Mouse (Mus musculus): Measurements from ENCODE around the gene P3h4. TPM values are rescaled to one million over a fixed set of nuclear protein-coding genes. Genes with fewer than 3 reads are reported as not detected.

P3h4 gene
- polyA plus RNA-seq, 1 experiment from 2014 or later: 40.2 TPM

DNA sequence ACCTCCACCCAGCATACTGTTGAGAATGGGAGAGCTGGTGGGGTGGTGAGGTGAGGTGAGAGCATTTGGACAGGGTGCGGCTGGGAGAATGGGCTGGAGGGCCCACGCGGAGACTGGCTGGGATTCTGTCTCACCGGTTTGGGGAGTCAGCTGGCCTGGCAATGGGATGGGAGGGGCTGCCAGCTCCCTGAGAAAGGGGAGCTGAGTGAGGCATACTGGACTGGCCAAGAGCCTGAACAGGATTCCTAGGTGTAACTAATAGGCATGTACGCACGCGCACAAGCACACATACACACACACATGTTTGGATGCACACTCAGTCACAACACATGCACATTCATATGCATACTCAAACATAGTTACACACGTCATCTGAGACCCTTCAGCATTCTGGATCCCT lies 8.4 kb downstream of the P3h4 start:
- no peak overlapping the region for H3K4me3 ChIP-seq (ENCODE audit: low read depth, low read length)
- DNase-seq (ENCODE audit: low spot score) (no peak), ATAC-seq (ENCODE audit: insufficient number of reproducible peaks, low FRiP score, low TSS enrichment, low read depth) (no peak)
- H3K27ac ChIP-seq (replicated peaks; ENCODE audit: low read depth, low read length): no peak overlapping the region
- H3K27me3 ChIP-seq (ENCODE audit: control insufficient read depth, insufficient read depth, low read length): no peaks in the 10 kb centered on the region
- H3K9ac ChIP-seq (ENCODE audit: low read length): no peak overlapping the region
- H3K36me3 ChIP-seq (ENCODE audit: control insufficient read depth, insufficient read depth, low read length): peaks cover 4% of the 10 kb centered on the region; the same call in 1 of the 2 replicates
- no peak overlapping the region for H3K4me2 ChIP-seq (ENCODE audit: low read depth, severe bottlenecking)
- H3K4me1 ChIP-seq (ENCODE audit: control insufficient read depth, insufficient read depth, low read length): 0 out of 2 replicates have a peak, but pooled peaks cover 3% of the 10 kb centered on the region
- H3K9me3 ChIP-seq (ENCODE audit: control insufficient read depth, low read length): no peaks in the 10 kb centered on the region
- 86% methylated on average over 8 of the region's 8 CpGs for WGBS

DNA sequence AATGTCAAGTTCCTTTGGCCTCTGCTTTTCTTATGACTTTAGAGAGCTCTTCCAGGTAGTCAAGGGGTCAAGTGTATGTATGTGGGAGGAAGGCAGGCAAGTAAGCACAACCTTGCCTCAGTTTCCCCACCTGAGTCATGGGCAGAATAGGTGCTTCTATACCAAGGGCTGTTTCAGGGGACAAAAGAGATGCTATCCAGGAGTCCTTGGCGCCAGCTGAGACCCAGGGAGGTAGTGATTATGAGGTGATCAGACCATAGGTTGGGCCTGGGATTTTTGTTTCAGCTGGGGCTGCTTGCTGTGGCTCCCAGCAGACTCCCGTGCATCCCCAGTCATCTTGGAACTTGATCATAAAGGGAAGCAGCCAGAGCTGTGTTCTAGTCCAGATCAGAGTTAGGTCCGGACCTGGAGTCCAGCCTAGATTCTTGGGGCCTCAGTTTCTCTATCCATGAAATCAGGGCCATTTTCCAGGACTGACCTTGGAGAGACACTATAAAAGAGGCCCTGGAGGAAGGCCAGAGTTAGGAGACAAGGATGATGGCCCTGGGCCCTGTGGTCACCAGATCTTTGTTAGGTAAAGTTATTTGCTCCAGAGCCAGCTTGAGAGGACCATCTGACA lies 10.1 kb downstream of the P3h4 start:
- Histone ChIP-seq H3K9ac (ENCODE audit: low read length) (no peak overlapping the region), H3K4me1 (ENCODE audit: control insufficient read depth, insufficient read depth, low read length) (no peaks in the 10 kb centered on the region), H3K4me2 (ENCODE audit: low read depth, severe bottlenecking) (no peak overlapping the region), H3K36me3 (ENCODE audit: control insufficient read depth, insufficient read depth, low read length) (peaks cover 4% of the 10 kb centered on the region; the same call in 1 of the 2 replicates), H3K27me3 (ENCODE audit: control insufficient read depth, insufficient read depth, low read length) (no peaks in the 10 kb centered on the region), H3K27ac (replicated peaks; ENCODE audit: low read depth, low read length) (no peak overlapping the region), H3K4me3 (ENCODE audit: low read depth, low read length) (no peak overlapping the region), H3K9me3 (ENCODE audit: control insufficient read depth, low read length) (no peaks in the 10 kb centered on the region)
- 87% methylated on average over 3 of the region's 3 CpGs for WGBS
- DNase-seq (ENCODE audit: low spot score) (no peak), ATAC-seq (ENCODE audit: insufficient number of reproducible peaks, low FRiP score, low TSS enrichment, low read depth) (no peak)

- no peak overlapping the region for H3K4me2 ChIP-seq (ENCODE audit: low read depth, severe bottlenecking)
- H3K9ac ChIP-seq (ENCODE audit: low read length): no peak overlapping the region
- DNase-seq (ENCODE audit: low spot score) (no peak), ATAC-seq (ENCODE audit: insufficient number of reproducible peaks, low FRiP score, low TSS enrichment, low read depth) (no peak)
- no peaks in the 10 kb centered on the region for H3K9me3 ChIP-seq (ENCODE audit: control insufficient read depth, low read length)
- H3K27ac ChIP-seq (replicated peaks; ENCODE audit: low read depth, low read length): no peak overlapping the region
- H3K36me3 ChIP-seq (ENCODE audit: control insufficient read depth, insufficient read depth, low read length): peaks cover under 1% of the 10 kb centered on the region; the same call in 1 of the 2 replicates
- no peaks in the 10 kb centered on the region for H3K27me3 ChIP-seq (ENCODE audit: control insufficient read depth, insufficient read depth, low read length)
- 64% methylated on average over 10 of the region's 10 CpGs for WGBS
- no peaks in the 10 kb centered on the region for H3K4me1 ChIP-seq (ENCODE audit: control insufficient read depth, insufficient read depth, low read length)
- no peak overlapping the region for H3K4me3 ChIP-seq (ENCODE audit: low read depth, low read length)
Observed at GRCm38 (mm10) chr11:100403445-100404134, 11.0 kb downstream of the P3h4 start.

GRCm38 (mm10) chr11:100402682-100403081 lies 12.0 kb downstream of the P3h4 start:
- WGBS: 60% methylated on average over 2 of the region's 2 CpGs
- no peaks in the 10 kb centered on the region for H3K4me1 ChIP-seq (ENCODE audit: control insufficient read depth, insufficient read depth, low read length)
- H3K27ac ChIP-seq (replicated peaks; ENCODE audit: low read depth, low read length): no peak overlapping the region

GRCm38 (mm10) chr11:100402240-100402639 lies 12.4 kb downstream of the P3h4 start:
- WGBS: 24% methylated on average over 6 of the region's 6 CpGs
- no peak overlapping the region for H3K9ac ChIP-seq (ENCODE audit: low read length)
- no peak overlapping the region for H3K4me2 ChIP-seq (ENCODE audit: low read depth, severe bottlenecking)
- no peaks in the 10 kb centered on the region for H3K36me3 ChIP-seq (ENCODE audit: control insufficient read depth, insufficient read depth, low read length)
- H3K27me3 ChIP-seq (ENCODE audit: control insufficient read depth, insufficient read depth, low read length): no peaks in the 10 kb centered on the region
- DNase-seq (ENCODE audit: low spot score): no peak
- no peak overlapping the region for H3K27ac ChIP-seq (replicated peaks; ENCODE audit: low read depth, low read length)
- H3K4me1 ChIP-seq (ENCODE audit: control insufficient read depth, insufficient read depth, low read length): no peaks in the 10 kb centered on the region
- no peaks in the 10 kb centered on the region for H3K9me3 ChIP-seq (ENCODE audit: control insufficient read depth, low read length)
- no peak for ATAC-seq (ENCODE audit: insufficient number of reproducible peaks, low FRiP score, low TSS enrichment, low read depth)
- no peak overlapping the region for H3K4me3 ChIP-seq (ENCODE audit: low read depth, low read length)

More at GRCm38 (mm10) chr11:100402682-100403081, 12.0 kb downstream of the P3h4 start:
- Histone ChIP-seq H3K4me2 (ENCODE audit: low read depth, severe bottlenecking) (no peak overlapping the region), H3K4me3 (ENCODE audit: low read depth, low read length) (no peak overlapping the region), H3K27me3 (ENCODE audit: control insufficient read depth, insufficient read depth, low read length) (no peaks in the 10 kb centered on the region), H3K9ac (ENCODE audit: low read length) (no peak overlapping the region), H3K36me3 (ENCODE audit: control insufficient read depth, insufficient read depth, low read length) (no peaks in the 10 kb centered on the region), H3K9me3 (ENCODE audit: control insufficient read depth, low read length) (no peaks in the 10 kb centered on the region)
- DNase-seq (ENCODE audit: low spot score) (no peak), ATAC-seq (ENCODE audit: insufficient number of reproducible peaks, low FRiP score, low TSS enrichment, low read depth) (no peak)

- no peak for DNase-seq (ENCODE audit: low spot score)
- WGBS: 60% methylated on average over 6 of the region's 6 CpGs
Observed at GRCm38 (mm10) chr11:100400842-100401241, 13.8 kb downstream of the P3h4 start.

DNA sequence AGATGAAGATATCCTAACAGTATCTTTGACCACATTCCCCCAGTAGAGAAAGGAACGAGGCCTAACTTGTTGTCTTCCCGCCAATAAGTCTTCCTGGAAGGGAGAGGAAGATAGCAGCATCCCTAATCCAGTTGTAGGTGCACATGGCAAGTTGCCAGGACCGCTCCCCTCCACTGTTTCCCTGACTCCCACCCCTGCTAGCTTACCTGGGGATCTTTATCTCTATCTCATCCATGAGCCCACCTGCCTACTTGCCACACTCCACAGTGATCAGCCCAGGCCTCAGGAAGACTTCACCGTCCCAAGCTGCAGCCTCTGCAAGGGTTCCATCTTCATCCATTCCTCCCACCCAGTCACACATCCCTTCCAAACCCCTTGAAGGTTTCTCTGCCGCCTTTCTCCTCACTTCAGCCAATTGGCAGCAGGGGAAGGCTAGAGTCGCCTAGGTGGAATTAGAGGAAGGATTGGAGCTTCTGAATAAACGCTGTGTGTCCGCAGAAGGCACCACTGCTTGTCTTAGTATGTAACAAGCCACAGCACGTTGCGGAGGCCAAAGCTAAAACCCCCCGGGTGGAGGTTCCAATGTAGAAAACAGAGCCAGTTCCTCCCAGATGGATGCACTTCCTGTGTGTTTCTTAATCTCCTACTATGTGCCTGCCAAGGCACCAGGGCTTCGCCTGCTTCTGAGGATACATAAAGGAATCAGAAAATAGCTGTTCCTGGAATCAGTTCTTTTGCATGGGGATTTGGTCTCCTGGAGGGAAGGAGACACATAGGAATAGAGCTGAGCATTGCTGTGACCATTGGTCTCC lies 14.7 kb downstream of the P3h4 start:
- no peak for ATAC-seq (ENCODE audit: insufficient number of reproducible peaks, low FRiP score, low TSS enrichment, low read depth)
- peaks cover 5% of the 10 kb centered on the region; the same call in 1 of the 2 replicates for H3K4me1 ChIP-seq (ENCODE audit: control insufficient read depth, insufficient read depth, low read length)
- no peak overlapping the region for H3K27ac ChIP-seq (replicated peaks; ENCODE audit: low read depth, low read length)

More at GRCm38 (mm10) chr11:100400842-100401241, 13.8 kb downstream of the P3h4 start:
- H3K27me3 ChIP-seq (ENCODE audit: control insufficient read depth, insufficient read depth, low read length): no peaks in the 10 kb centered on the region
- H3K9me3 ChIP-seq (ENCODE audit: control insufficient read depth, low read length): no peaks in the 10 kb centered on the region
- H3K27ac ChIP-seq (replicated peaks; ENCODE audit: low read depth, low read length): no peak overlapping the region
- H3K36me3 ChIP-seq (ENCODE audit: control insufficient read depth, insufficient read depth, low read length): no peaks in the 10 kb centered on the region
- H3K4me3 ChIP-seq (ENCODE audit: low read depth, low read length): no peak overlapping the region
- H3K4me2 ChIP-seq (ENCODE audit: low read depth, severe bottlenecking): no peak overlapping the region
- H3K9ac ChIP-seq (ENCODE audit: low read length): no peak overlapping the region
- ATAC-seq (ENCODE audit: insufficient number of reproducible peaks, low FRiP score, low TSS enrichment, low read depth): no peak
- no peaks in the 10 kb centered on the region for H3K4me1 ChIP-seq (ENCODE audit: control insufficient read depth, insufficient read depth, low read length)

DNA sequence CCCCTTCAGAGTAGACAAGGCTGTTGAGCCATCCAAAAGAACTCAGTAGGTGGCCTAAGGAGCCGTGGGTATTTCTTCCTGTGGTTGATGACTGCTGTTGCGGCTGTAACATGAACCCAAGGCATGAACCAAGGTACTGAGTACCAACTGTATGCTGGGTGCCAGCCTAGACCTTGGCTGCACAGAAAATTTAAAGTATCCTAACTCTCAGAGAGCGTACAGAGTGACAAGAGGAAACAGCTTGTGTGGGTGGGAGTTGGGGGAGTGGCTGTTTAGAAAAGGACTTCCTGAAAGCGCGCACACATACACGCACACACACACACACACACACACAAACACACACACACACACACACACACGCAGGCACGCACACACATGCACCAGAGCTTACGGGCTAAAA lies 15.3 kb downstream of the P3h4 start:
- no peak overlapping the region for H3K9ac ChIP-seq (ENCODE audit: low read length)
- H3K4me3 ChIP-seq (ENCODE audit: low read depth, low read length): no peak overlapping the region
- ATAC-seq (ENCODE audit: insufficient number of reproducible peaks, low FRiP score, low TSS enrichment, low read depth) (no peak), DNase-seq (ENCODE audit: low spot score) (no peak)
- H3K4me1 ChIP-seq (ENCODE audit: control insufficient read depth, insufficient read depth, low read length): peaks cover 5% of the 10 kb centered on the region; the same call in 1 of the 2 replicates
- H3K9me3 ChIP-seq (ENCODE audit: control insufficient read depth, low read length): no peaks in the 10 kb centered on the region
- H3K27ac ChIP-seq (replicated peaks; ENCODE audit: low read depth, low read length): no peak overlapping the region
- H3K36me3 ChIP-seq (ENCODE audit: control insufficient read depth, insufficient read depth, low read length): no peaks in the 10 kb centered on the region
- 81% methylated on average over 9 of the region's 9 CpGs for WGBS
- no peaks in the 10 kb centered on the region for H3K27me3 ChIP-seq (ENCODE audit: control insufficient read depth, insufficient read depth, low read length)
- H3K4me2 ChIP-seq (ENCODE audit: low read depth, severe bottlenecking): no peak overlapping the region

More for the DNA sequence above, 14.7 kb downstream of the P3h4 start:
- WGBS: 75% methylated on average over 12 of the region's 12 CpGs
- Histone ChIP-seq H3K4me3 (ENCODE audit: low read depth, low read length) (no peak overlapping the region), H3K9ac (ENCODE audit: low read length) (no peak overlapping the region), H3K36me3 (ENCODE audit: control insufficient read depth, insufficient read depth, low read length) (no peaks in the 10 kb centered on the region), H3K27me3 (ENCODE audit: control insufficient read depth, insufficient read depth, low read length) (no peaks in the 10 kb centered on the region), H3K4me2 (ENCODE audit: low read depth, severe bottlenecking) (no peak overlapping the region), H3K9me3 (ENCODE audit: control insufficient read depth, low read length) (no peaks in the 10 kb centered on the region)
- DNase-seq (ENCODE audit: low spot score): no peak

Data from limb, embryonic 11.5 days (tissue).